Mouse (Mus musculus) left cerebral cortex, adult 2 months (tissue): Measurements from ENCODE around the gene Trim69. TPM values are rescaled to one million over a fixed set of nuclear protein-coding genes. Genes with fewer than 3 reads are reported as not detected.

ENCODE experiments used
- DNase-seq, 2 experiments: peaks; one replicate each; pipeline ENCODE4 v3.0.0; 2021 to 2022; ENCODE audit warnings: low spot score in 2 of 2, mixed read lengths in 1 of 2; ENCODE audit errors: extremely low spot score in 1 of 2
- H3K27ac ChIP-seq: fragments of 200-600 bp; 2 replicates; pipeline ENCODE4 v1.8.1; 2022
- H3K4me3 ChIP-seq: fragments of 200-600 bp; 2 replicates; pipeline ENCODE4 v1.8.1; 2022
- CTCF ChIP-seq: fragments of 200-600 bp; IDR thresholded peaks from 2 replicates; pipeline ENCODE4 v1.8.1; 2022; ENCODE audit warnings: antibody characterized with exemption, mild to moderate bottlenecking, moderate library complexity
- intact Hi-C: fragments of 180-260 bp; cut with DNase I; formaldehyde crosslinking; loops from one replicate; pipeline ENCODE4 v1.15.1; 2025
- long read RNA-seq, 2 experiments: library from polyadenylated mRNA; stranded (forward); transcript quantifications; one replicate each; pipeline ENCODE4 v2.0.0; 2021; ENCODE audit warnings: borderline mapping rate in 2 of 2
- total RNA-seq, 2 experiments: library from RNA; stranded (reverse); gene quantifications; 2 replicates each; pipeline ENCODE4 v1.2.3; 2021

Trim69 gene
- total RNA-seq, result not detected
- long read RNA-seq, experiment 1, result 0 reads
- long read RNA-seq, experiment 2, result 0 reads

DNA sequence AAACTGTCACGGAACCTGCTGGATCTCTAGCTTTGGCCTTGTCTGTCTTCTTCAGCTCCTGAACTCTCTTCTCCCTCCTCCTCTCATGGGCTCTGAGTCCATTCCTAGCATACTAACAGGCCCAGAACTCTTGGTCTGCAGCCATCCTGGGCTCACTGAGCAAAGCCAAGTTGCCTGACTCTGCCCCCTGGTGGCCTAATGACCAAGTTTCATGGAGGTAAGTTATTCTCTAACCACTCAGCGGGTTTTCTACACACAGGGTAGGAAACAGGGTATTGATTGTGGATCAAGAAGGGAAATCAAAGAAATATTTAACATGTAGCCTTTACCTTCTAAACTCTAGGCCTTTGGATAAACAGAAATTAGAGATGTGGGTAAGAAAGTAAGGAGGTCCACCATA is at the start of gene Trim69:
Gene Trim69 (plus strand): TSS at position 21 of the 400 bp plus-strand sequence.
- TF ChIP-seq CTCF, result peak; percentile 74
- intact Hi-C loops, result loop anchor here (2.0 to 5.0 kb wide), 2 partner anchors 43 to 90 kb away; partner anchors contain the start of gene Spg11
- Histone ChIP-seq H3K4me3 (no peak within 1 kb of the TSS), H3K27ac (no peak within 1 kb of the TSS)
- peak; percentile 66 to 68 for DNase-seq

DNA sequence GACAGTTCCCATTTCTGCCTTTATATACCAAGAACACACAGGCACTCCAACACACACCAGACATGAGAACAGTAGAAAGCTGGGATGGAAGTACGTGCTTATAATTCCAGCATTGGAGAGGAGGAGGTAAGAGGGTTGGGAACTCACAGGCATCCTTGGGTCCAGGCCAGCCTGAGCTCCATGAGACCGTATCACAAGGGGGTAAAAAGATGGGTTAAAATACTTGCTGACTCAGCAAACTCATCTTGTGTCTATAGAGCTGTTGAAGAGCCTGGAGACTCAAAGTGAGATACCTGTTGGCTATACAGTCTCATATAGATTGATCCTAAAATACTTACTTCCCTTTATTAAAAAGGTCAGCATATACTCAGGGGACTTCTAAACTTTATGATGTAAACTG is 43.6 kb upstream of the Trim69 start:
- Histone ChIP-seq H3K27ac (no peak overlapping the region), H3K4me3 (no peak overlapping the region; the same call in 1 of the 2 replicates)
- no peak for DNase-seq
- no peak for TF ChIP-seq CTCF
- intact Hi-C loops, result loop anchor here (5.0 kb wide), 1 partner anchor 45 kb away; the partner anchor contains the start of gene Trim69

DNA sequence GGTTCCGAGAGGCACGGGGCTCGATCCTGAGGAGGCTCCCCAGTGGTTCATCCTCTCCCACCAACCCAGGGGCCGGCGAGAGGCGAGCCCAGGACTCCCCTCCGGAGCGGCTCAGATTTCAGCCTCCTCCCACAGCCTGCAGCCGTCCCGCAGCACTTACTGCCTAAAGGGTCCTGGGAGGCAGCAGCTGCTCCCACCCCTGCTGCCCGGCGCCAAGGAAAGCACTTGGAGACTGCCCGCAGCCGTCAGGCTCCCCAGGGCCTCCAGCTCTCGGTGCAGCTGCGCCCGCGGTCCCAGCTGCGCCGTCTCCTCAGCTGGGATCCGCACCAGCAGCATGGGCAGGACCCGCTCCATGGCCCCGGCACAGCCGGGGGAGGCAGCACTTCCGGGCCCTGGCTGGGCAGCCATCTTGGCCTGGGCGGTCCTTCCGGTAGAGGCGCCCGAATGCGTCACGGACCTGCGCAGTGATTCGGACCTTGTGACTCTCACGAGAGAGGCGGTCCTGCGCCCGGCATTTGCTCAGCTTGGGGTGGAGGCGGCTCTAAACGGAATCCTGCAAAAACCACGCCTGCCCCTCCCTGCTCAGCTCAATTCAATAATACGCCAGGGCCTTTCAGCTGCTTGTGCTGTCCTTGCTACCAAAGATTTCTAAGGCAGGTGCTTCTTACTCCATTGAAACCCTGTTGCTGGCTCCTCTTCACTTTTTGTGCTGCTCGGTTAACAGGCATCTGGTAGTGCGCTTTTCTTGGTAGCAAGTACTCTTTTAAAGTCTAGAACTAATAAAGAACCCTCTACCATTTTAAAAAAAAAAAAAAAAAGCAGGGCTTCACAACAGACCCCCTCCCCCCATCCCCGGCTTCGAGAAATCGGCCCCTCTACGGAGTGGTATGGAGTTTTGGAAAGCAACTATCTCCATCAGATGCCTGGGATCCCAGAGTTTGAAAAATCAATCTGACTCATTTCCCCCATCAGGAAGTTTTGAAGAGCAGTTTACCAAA is 42.2 kb upstream of the Trim69 start, which contains the start of gene Spg11:
Gene Spg11 (minus strand): TSS at position 426 of the 998 bp plus-strand sequence.
- Histone ChIP-seq H3K4me3 (peak within 1 kb of the TSS; percentile 79), H3K27ac (peak within 1 kb of the TSS; percentile 89)
- TF ChIP-seq CTCF, result no peak
- intact Hi-C loops, result loop anchor here (1.0 to 5.0 kb wide), 2 partner anchors 29 to 44 kb away; partner anchors contain the start of genes B2m and Trim69
- peak; percentile 98 to 99 for DNase-seq

DNA sequence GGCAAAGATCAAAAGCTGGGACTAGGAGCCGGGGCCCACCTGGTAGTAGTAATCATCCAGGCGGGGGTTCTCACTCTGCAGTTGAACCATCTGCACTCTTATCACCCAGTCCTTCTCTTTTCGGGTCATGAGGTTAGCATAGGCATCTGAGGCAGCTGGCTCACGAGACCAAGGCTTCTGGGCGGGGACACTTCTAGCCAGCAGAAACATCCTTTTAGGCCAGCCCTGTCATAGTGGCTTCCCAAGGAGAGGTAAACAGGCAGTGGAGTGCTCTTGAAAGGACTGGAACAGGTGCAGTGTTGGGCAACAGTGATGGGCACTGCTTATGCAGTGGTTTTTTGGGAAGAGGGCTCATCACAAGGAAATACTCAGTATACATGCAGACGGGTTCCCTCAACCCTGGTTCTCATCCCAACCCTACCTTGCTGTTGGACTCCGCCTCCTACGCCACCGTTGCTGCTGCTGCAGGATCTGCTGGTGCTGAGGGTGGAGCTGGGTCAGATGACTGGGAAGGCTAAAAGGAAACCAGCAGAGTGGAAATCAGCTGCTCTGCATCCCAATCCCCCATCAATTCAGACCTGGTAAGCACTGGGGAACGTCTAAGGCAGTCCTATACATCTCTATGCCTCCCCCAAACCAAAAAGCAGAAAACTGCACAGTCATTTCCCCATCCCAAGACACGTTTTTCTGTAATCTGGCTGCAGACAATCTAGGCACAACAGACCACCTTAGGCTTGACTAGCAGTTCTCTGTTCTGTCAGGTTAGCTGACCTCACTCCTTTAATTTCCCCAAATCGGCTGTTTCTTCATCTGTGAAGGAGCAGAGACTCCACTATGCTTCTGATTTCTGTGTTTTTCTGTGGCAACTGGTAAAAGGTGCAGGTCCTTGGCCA is 34.6 kb upstream of the Trim69 start:
- DNase-seq, result no peak
- H3K4me3 ChIP-seq, result no peak overlapping the region
- intact Hi-C loops, result no loop called here
- H3K27ac ChIP-seq, result no peak overlapping the region
- no peak for TF ChIP-seq CTCF

DNA sequence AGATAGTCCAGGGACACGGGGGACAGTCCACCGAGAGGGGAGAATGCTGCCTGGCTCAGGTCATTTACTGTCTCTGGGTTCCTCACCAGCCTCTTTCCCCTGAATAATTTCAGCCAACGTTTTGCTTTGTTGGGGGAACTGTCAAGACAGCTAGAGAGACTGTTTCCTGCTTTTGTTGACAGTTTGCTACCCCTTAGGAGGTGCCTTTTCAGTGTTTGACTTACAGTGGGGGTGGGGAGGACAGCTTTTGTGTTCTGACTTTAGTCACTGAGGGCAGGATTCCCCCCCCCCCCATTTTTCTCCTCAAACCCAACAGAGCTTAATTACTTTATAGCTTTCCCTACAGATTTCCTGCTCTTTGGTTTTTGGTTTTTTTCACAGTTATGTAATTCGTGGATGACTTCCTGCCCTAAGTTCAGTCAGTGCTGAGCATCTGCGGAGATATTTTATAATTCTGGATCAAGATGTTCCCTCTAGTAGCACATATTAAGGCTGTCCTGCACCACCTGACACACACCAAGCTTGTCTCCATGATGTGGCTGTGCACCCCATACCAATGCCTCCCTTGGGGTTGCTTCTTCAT is 33.6 kb upstream of the Trim69 start:
- Histone ChIP-seq H3K4me3 (no peak overlapping the region), H3K27ac (no peak overlapping the region)
- DNase-seq, result no peak
- no peak for TF ChIP-seq CTCF
- intact Hi-C loops, result no loop called here

DNA sequence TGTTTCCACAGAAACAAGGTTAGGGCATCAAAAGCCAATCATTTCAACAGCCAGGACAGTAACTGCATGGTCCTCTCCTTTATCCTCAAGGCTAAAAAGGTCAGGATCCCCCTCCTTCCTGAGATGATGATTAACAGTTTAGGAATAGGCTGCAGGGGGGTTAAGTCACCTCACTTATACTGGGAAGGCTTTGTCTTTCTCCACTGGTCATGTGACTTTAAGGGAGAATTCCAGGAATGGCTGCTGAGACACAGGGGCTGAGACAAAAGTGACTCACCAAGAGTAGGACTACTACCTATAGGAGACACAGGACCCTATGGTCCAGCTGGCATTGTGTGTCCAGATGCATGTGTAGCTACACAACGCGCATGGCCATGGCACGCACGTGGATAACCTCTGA is 32.9 kb upstream of the Trim69 start:
- no peak overlapping the region for H3K27ac ChIP-seq
- TF ChIP-seq CTCF, result no peak
- no peak for DNase-seq
- H3K4me3 ChIP-seq, result no peak overlapping the region
- intact Hi-C loops, result no loop called here

DNA sequence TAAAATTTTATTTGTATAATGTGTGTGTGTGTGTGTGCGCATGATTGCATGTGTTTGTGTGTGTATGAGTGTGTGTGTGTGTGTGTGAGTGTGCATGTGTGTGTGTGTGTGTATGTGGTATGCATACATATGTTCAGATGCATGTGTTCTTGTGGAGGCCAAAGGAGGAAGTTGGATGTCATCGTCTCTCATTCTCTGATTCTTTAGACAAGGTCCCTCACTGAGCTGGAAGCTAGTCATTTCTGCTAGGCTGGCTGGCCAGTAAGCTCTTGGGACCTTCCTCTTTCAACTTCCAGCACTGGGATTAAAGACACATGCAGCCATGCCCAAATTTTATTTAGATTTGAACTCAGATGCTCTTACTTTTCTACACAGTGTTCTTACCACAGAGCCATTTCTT is 28.4 kb upstream of the Trim69 start:
- no peak for TF ChIP-seq CTCF
- intact Hi-C loops, result no loop called here
- DNase-seq, result no peak
- H3K27ac ChIP-seq, result no peak overlapping the region
- H3K4me3 ChIP-seq, result no peak overlapping the region

DNA sequence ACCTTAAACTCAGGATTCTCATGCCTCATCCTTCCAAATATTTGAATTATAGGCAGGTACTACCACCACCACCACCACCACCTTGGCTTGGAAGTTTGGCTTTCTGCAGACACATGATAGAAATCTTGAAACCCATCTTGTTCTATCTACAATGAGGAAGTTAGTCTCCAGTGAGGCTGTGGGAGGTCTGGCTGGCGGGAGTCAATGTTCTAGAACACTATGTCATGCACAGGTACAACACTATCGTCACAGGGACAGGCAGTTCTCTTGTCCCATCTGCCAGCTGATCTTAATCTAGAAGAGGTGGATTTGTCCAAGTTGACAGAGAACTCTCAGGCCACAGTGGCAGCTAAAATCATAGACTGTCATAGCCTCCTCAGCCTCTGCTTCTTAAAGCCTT is 27.9 kb upstream of the Trim69 start:
- DNase-seq, result no peak
- no peak overlapping the region for H3K27ac ChIP-seq
- no peak overlapping the region for H3K4me3 ChIP-seq
- TF ChIP-seq CTCF, result no peak
- intact Hi-C loops, result no loop called here

DNA sequence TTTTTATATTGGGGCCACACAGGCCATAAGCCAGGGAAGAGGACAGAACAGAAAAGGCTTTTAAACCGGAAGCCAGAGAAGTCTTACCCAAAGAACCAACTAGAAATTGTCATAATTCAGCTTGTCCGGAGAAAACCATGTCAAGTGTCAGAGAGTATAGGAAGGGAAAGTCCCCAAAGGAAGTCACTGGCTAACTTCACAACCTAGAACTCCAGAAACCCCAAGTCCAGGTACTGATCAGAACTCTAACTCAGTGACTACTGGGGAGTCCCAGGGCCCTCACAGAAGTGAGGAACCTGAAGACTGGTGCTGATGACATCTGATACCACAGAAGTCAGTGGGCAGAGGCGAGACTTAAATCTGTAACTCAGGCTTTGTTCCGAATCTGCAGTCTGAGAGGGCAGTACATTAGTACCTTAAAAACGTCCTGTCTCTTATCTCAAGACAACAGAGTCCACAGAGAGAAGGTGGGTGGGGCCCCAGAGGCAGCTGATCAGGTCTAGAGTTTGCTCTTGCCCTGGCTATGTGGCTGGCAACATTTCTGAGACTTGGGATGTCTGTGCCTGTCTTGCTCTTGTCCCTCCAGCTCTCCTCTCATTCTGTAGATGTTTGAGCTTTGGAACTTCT is 22.5 kb upstream of the Trim69 start:
- no peak for TF ChIP-seq CTCF
- no peak overlapping the region for H3K27ac ChIP-seq
- no peak for DNase-seq
- intact Hi-C loops, result no loop called here
- H3K4me3 ChIP-seq, result no peak overlapping the region

DNA sequence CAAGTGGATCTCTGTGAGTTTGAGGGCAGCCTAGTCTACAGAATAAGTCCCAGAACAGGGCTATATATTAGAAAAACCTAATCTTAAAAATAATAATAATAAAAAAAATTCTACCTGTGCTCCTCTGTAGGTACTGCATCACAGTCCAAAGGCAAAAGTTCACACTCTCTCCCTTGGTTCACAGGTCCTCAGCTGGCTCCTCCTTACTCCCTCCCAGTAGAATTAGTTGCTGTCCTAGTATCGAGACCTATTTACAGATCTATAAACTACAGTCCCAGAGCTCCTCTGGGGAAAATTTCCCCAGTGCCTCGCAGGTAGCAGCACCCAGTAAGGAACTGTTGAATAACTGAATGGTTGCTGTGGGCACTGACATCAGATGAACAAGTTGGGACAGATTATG is 19.7 kb upstream of the Trim69 start:
- no peak for TF ChIP-seq CTCF
- DNase-seq, result no peak
- intact Hi-C loops, result no loop called here

DNA sequence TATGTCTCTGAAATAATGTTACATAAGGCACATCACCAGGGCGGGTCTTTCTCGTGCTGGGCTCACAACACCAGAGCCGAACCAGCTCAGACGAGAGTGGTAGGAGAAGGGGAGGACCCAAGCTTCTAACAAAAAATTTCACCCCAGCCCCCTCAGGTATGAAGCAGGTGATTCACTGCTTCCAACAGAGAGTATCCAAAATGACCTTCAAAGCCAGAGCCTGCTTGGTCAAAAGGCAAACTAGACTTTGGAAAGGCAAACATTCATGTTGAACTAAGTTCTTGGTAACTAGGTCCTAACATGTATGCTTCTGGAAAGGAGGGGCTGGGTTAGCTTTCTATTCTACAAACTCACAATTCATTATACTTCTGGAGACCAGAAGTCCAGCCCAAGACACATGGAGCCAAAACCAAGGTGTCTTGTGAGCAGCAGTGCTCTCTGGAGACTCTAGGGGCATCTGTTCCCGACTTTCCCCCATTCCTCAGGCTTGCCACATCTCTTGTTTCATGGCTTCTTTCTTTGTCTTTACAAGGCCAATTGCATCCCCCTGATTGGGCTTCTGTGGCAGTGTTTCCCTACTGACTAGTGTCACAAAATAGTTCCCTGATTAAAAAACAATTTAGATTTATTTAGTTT is 19.1 kb upstream of the Trim69 start:
- no peak; the same call in none of the 2 replicates for TF ChIP-seq CTCF
- intact Hi-C loops, result no loop called here
- DNase-seq, result no peak
- Histone ChIP-seq H3K4me3 (no peak overlapping the region), H3K27ac (no peak overlapping the region)

More for the DNA sequence above, 19.7 kb upstream of the Trim69 start:
- H3K4me3 ChIP-seq, result no peak overlapping the region
- H3K27ac ChIP-seq, result no peak overlapping the region
